28 mouse cellular contexts compared by ENCODE assay signal in genomic region chr1:132186303-132186702, GRCm38 (mm10). TPM values are rescaled to one million over a fixed set of nuclear protein-coding genes. Genes with fewer than 3 reads are reported as not detected.
"Had no signal": no experiment of that assay in that cellular context is flagged by ENCODE, and none has a peak within 500 bp of the region (broad histone marks: within the 10 kb centered on the region; RNA-seq: fewer than 3 reads in every experiment).

No protein-coding gene starts in this region.

- H3K4me3 ChIP-seq: limb, embryonic 12.5 days; limb, embryonic 15.5 days; midbrain, embryonic 12.5 days; midbrain, embryonic 15.5 days; neural tube, embryonic 12.5 days; neural tube, embryonic 15.5 days; stomach, embryonic 15.5 days had no signal

- H3K36me3 ChIP-seq: limb, embryonic 12.5 days; limb, embryonic 15.5 days; midbrain, embryonic 12.5 days; midbrain, embryonic 15.5 days; neural tube, embryonic 12.5 days; neural tube, embryonic 15.5 days; stomach, embryonic 15.5 days had no signal

- H3K27ac ChIP-seq: kidney, postnatal 0 days; limb, embryonic 12.5 days; limb, embryonic 15.5 days; liver, embryonic 14.5 days; midbrain, embryonic 12.5 days; midbrain, embryonic 15.5 days; neural tube, embryonic 12.5 days; neural tube, embryonic 15.5 days; stomach, embryonic 15.5 days had no signal

- H3K9ac ChIP-seq: limb, embryonic 12.5 days; limb, embryonic 15.5 days; liver, embryonic 14.5 days; liver, postnatal 0 days; lung, embryonic 14.5 days; midbrain, embryonic 12.5 days; midbrain, embryonic 15.5 days; neural tube, embryonic 12.5 days; neural tube, embryonic 15.5 days; stomach, embryonic 15.5 days had no signal

- H3K27me3 ChIP-seq: midbrain, embryonic 15.5 days had no signal

- H3K9me3 ChIP-seq: limb, embryonic 12.5 days; limb, embryonic 15.5 days; midbrain, embryonic 12.5 days; midbrain, embryonic 15.5 days; neural tube, embryonic 12.5 days; neural tube, embryonic 15.5 days; stomach, embryonic 15.5 days had no signal

- ATAC-seq: intestine, postnatal 0 days; liver, postnatal 0 days; lung, postnatal 0 days; midbrain, embryonic 15.5 days had no signal

- DNase-seq: kidney, adult 2 months; kidney, postnatal 25 days; left cerebral cortex, postnatal 4 days; liver, postnatal 0 days; lung, embryonic 14.5 days; lung, postnatal 36 days; right cerebral cortex, adult 18-20 months; right cerebral cortex, postnatal 14 days; right cerebral cortex, postnatal 4 days; thymus, postnatal 25 days had no signal

RNA-seq across cellular contexts. Expression of gene Lemd1, which starts 4.9 kb away (rescaled TPM):
- polyA plus RNA-seq: kidney, adult 2 months; liver, embryonic 14.5 days; liver, postnatal 0 days; lung, postnatal 0 days had no signal

RNA-seq across cellular contexts. Expression of gene AC124108.1, which starts 5.0 kb away (rescaled TPM):
- polyA plus RNA-seq: intestine, postnatal 0 days; kidney, adult 2 months; large intestine, adult 2 months; liver, embryonic 14.5 days; liver, postnatal 0 days; lung, postnatal 0 days; thymus, postnatal 0 days had no signal

RNA-seq across cellular contexts. Expression of gene Gm10188, which starts 43.3 kb away (rescaled TPM):
- total RNA-seq: left cerebral cortex, adult 8-10 months; left cerebral cortex, postnatal 14 days; left cerebral cortex, postnatal 4 days had no signal
- polyA plus RNA-seq: intestine, embryonic 14.5 days; intestine, postnatal 0 days; kidney, adult 2 months; kidney, embryonic 14.5 days; kidney, postnatal 0 days; large intestine, adult 2 months; limb, embryonic 12.5 days; limb, embryonic 15.5 days; liver, embryonic 11.5 days; liver, embryonic 14.5 days; liver, postnatal 0 days; lung, embryonic 14.5 days; lung, postnatal 0 days; stomach, embryonic 15.5 days; thymus, postnatal 0 days had no signal
